Mouse (Mus musculus) heart, postnatal 36 days (tissue): ENCODE data around the gene Rhbdd1. TPM values are rescaled to one million over a fixed set of nuclear protein-coding genes. Genes with fewer than 3 reads are reported as not detected.
A peak's percentile ranks its signal among the peaks of the same experiment; 100 is the strongest.

Experiments
- DNase-seq, 2 experiments: peaks; one replicate each; pipeline ENCODE4 v3.0.0; 2021 to 2022
- intact Hi-C: fragments of 180-260 bp; cut with DNase I; formaldehyde crosslinking; loops from one replicate; pipeline ENCODE4 v1.15.1; 2025
- total RNA-seq, 2 experiments: library from RNA; stranded (reverse); gene quantifications; 2 replicates each; pipeline ENCODE4 v1.2.3; 2021

Gene Rhbdd1
- total RNA-seq, 2 experiments from 2014 or later = 9.5 to 12.1 TPM

DNA sequence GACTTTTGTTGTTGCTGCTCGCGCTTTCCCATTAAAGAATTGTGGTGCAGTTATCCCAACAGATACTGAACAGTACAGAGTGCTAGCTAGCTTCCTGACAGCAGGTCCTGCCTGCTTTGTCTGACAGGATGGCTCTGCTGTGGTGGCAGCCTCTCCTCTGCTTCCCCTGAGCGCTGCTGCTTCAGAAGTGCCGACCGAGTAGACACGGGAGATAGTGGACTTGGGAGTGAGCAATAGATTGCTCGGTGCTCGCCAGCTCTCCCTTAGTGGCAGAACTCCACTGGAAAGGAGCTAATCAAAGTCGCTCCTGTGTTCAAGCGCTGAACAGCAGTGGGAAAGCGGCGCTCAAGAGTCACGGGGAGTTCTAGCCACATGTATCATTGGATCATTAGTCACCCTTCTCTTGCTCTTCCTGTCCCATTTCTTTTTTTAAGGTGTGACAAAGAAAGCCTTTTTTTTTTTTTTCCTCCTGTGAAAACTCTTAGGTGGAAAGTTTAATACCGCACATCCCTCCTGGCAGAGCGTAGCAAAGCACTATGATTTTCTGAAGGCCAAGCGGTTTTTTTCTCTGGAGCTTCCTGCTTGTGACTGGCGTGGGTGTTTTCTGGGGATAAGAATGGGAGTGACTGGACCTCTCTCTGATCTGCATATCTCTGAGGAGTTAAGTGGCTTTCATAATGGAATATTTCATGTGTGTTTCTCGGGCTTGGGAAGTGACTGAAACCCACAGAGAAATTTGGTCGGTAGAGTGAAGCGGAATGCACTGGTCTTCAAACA is 42.8 kb downstream of the Rhbdd1 start:
- intact Hi-C loops = no loop called here
- peak; percentile 24 to 29 for DNase-seq

GRCm38 (mm10) chr1:82359648-82360026 is 43.4 kb downstream of the Rhbdd1 start:
- intact Hi-C loops = no loop called here
- no peak for DNase-seq

DNA sequence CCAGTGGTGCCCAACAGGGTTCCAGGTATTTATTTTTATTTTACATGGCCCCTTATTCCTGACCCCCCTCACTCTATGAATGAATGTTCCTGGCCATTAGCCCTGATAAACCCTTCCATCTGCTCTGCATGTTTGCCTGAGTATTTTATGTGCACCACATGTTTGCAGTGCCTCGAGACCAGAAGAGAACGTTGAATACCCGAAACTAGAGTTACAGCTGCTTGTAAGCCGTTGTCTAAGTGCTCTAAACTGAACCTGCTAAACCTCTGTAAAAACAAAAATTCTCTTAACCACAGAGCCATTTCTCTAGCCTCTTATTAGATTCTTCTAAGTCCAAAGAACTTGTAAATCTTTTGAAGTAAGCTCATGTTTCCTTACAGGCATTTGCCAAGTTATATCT is 45.0 kb downstream of the Rhbdd1 start:
- no peak for DNase-seq
- intact Hi-C loops = no loop called here

DNA sequence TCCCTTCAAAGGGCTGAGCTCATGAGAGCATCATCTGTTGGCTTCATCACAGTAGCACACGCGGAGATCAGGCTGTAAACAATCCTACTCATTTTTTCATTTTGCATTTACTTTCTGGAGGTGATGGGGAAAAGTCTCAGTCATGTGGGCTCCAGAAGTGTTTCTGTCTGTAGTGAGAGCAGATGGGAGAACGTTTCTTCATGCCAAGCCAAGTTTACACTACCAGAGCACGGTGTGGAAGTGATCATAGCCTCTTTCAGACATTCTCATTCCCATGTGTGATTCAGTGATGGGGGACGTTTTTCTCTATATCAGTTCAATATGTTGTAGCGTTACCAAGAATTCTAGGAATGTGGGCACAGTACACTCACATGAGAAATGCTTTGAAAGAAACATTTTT is 45.9 kb downstream of the Rhbdd1 start:
- intact Hi-C loops = no loop called here
- DNase-seq = no peak

- intact Hi-C loops = no loop called here
- DNase-seq = no peak
These were observed 47.8 kb downstream of the Rhbdd1 start for GRCm38 (mm10) chr1:82364047-82364446.

- no peak for DNase-seq
- intact Hi-C loops = no loop called here
These were observed 48.2 kb downstream of the Rhbdd1 start for GRCm38 (mm10) chr1:82364468-82364867.

DNA sequence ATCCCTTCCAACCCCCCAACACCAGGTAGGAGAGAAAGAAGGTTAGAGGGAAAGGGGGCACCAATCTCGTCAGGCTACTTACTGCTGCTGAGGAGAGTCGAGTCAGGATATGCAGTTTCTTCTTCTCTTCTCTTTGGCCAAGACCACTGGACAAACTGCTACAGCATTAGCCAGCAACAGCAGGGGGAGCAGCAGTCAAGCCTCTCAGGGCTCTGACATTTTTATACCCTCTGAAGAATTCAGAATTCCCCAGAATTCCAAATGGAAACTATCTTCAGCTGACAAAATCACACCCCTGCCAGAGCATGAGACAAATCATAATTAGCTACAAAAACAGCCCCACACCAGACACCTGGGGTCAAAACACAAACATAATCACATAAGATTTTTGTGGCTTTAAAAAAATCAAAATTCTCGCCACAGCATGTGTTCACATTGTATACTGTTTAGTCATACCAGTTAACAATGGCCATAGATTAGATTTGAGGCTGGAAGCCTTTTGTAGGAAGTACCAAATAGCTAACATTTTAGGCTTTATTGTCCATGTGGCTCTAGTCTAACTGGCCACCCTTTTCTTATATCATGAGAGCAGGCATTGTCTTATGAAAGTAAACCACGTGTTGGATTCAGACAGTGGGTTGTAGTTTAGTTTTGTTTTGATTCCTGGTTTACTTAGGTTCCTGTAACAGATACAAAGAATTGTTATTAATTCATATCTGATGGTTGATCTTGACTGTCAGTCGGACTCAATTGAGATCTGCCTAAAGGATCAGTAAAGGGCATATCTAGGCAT is 55.6 kb downstream of the Rhbdd1 start:
- DNase-seq = no peak
- intact Hi-C loops = no loop called here

DNA sequence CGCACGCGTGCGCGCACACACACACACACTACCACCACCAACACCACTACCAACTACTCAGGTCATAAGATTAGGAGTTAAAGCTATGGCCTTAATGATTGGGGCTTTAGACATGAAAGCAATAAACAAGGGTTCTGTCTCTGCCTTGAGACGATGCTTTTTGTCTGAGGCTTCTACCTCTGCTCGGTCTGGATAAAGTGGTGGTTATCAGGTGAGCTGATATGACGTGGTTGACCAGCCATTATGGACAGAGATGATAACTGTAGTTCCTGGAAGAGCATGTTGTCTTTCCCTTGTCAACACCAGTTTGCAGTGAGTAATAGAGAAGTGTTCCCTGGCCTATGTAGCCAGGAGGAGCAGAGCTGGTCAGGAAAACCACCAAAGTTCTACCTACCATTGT is 57.7 kb downstream of the Rhbdd1 start:
- intact Hi-C loops = no loop called here
- DNase-seq = no peak

GRCm38 (mm10) chr1:82374831-82375358 is 58.6 kb downstream of the Rhbdd1 start:
- intact Hi-C loops = no loop called here
- DNase-seq = no peak

- intact Hi-C loops = no loop called here
- no peak for DNase-seq
These were observed 59.2 kb downstream of the Rhbdd1 start for GRCm38 (mm10) chr1:82375452-82375851.

- intact Hi-C loops = no loop called here
- DNase-seq = no peak
These were observed 65.7 kb downstream of the Rhbdd1 start for GRCm38 (mm10) chr1:82381946-82382345.

GRCm38 (mm10) chr1:82384106-82384505 is 67.9 kb downstream of the Rhbdd1 start:
- DNase-seq = no peak
- intact Hi-C loops = no loop called here

- DNase-seq = no peak
- intact Hi-C loops = no loop called here
These were observed 68.8 kb downstream of the Rhbdd1 start for GRCm38 (mm10) chr1:82385054-82385453.

GRCm38 (mm10) chr1:82385827-82386230 is 69.6 kb downstream of the Rhbdd1 start:
- intact Hi-C loops = no loop called here
- no peak for DNase-seq

GRCm38 (mm10) chr1:82386814-82387771 is 70.8 kb downstream of the Rhbdd1 start:
- DNase-seq = no peak
- intact Hi-C loops = no loop called here

DNA sequence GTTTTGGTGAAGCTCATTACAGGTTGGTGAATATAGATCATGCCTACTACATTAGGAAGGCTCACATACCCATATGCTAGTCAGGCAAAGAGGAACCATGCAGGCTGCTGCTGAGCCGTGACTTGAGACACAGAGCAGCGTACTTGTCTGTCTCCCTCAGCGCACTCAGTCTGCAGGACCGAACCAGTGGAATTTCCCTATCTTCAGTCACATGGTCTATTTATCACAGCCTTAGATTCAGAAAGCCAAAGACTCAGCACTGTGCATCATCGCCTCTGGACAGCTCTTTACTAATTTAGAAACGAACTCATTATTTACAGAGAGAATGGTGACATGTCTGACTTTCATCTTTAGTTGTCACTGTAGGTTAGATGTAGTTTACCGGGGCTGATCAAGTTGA is 73.1 kb downstream of the Rhbdd1 start:
- intact Hi-C loops = no loop called here
- DNase-seq = no peak

DNA sequence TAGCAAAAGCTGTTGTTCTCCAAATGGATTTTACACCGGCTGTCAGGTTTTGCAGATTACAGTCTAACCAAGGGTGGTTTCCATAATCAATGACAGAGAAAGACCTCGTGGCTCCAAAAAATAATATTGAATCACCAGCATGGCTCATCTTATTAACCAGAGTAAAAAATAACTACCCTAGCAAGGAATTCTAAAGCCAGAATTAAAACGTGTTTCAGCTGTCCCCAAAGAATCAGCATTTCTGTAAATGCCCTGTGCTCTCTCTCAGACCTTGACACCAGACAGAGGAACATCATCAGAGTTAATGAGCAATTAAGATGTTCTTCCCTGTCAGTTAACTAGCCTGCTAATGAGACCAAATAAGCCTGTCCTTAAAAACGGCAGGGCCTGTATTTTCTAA is 79.1 kb downstream of the Rhbdd1 start:
- no peak for DNase-seq
- intact Hi-C loops = no loop called here

- intact Hi-C loops = no loop called here
- DNase-seq = no peak
These were observed 91.5 kb downstream of the Rhbdd1 start for GRCm38 (mm10) chr1:82407786-82408185.

- no peak for DNase-seq
These were observed 93.0 kb downstream of the Rhbdd1 start for GRCm38 (mm10) chr1:82409271-82409670.

DNA sequence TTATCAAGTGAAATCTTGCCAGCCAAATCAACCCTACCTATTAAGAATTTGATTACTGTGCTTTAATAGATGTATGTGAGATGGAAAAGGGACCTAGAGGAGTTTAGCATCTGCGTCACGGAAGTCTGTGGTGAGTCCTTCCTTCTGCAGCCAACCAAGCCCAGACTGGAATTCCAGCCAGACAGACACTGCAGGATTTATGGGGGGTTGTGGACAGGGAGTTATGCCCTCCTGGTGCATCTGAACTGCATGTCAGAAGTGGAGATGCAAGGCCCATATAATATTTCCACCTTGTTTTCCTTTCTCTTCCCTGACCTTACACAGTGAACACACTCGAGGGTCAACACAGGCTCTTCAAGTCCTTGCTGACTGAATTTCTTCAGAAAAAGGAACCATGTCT is 94.3 kb downstream of the Rhbdd1 start:
- DNase-seq = no peak
- intact Hi-C loops = no loop called here

More at GRCm38 (mm10) chr1:82409271-82409670, 93.0 kb downstream of the Rhbdd1 start:
- intact Hi-C loops = no loop called here

DNA sequence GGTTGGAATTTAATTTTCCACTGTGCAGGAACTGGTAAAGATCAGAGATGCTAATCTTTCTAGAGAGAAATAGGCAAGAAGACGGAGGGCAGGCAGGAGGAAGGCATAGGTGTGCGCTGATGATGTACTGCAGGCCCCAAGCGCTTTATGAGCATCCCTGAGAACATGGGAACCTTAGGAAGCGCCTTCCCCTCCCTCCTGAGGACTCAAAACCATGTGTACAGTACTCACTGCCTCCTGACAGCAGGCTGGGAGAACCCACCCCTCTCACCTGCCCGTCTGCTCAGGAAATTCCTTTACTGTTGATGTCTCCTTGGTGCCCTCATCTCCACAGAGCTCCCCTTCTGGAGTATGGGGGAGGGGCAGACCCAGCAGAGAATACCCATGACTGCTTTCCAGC is 95.3 kb downstream of the Rhbdd1 start:
- DNase-seq = no peak
- intact Hi-C loops = no loop called here
